Mouse (Mus musculus): ENCODE measurements around the gene A030005L19Rik.

DNA sequence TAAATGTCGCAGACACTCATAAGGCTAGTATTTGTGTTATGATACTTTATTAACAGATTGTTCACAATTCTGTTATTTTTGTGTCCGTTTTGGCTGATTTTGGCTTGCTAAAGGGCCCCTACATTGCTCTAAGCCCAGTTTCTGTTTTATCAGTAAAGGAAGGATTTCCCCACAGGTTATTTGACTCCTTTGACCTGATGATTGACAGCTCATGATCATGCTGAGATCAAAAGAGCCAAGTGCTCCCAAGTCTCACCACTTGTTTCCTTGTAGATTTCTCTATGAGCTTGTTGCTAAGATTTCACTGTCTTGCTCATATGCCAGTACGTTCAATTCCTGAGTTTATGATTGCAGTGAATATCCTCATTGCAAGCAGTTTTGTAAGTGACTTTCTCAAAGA, 42.9 kb upstream of the A030005L19Rik start:
- TF ChIP-seq POLR2A (IDR thresholded peaks at IDR 0.05; ENCODE audit: low read depth, low read length), result no peak
- TF ChIP-seq CTCF (IDR thresholded peaks at IDR 0.05; ENCODE audit: extremely low read depth, insufficient read length, insufficient replicate concordance, low read depth, low read length), result no peak
